Mouse (Mus musculus) G1E (cell line): ENCODE measurements at regions not wholly inside any gene's neighbourhood (a gene's known extent, or its start where the extent isn't known, plus 50 kb on each side); places are given as distances from the start of the nearest gene placed in this dataset.

Source experiments
- CTCF ChIP-seq: IDR thresholded peaks from 2 replicates; pipeline ENCODE4 v1.5.1; 2012; ENCODE audit warnings: low read depth, low read length, inconsistent platforms, mixed read lengths
- GATA1 ChIP-seq: IDR thresholded peaks from 2 replicates; pipeline ENCODE4 v1.6.1; 2012; ENCODE audit warnings: borderline replicate concordance, low read length, inconsistent platforms, mixed read lengths
- GATA2 ChIP-seq: IDR thresholded peaks from 2 replicates; pipeline ENCODE4 v1.6.1; 2012; ENCODE audit warnings: low read depth, low read length, inconsistent platforms, borderline replicate concordance
- POLR2AphosphoS5 ChIP-seq: IDR thresholded peaks from 2 replicates; pipeline ENCODE4 v1.6.1; 2012; ENCODE audit warnings: low read depth, low read length, inconsistent platforms; ENCODE audit not compliant: insufficient replicate concordance
- TAL1 ChIP-seq: conservative IDR thresholded peaks from 2 replicates; pipeline ENCODE4 v1.6.1; 2012; ENCODE audit warnings: low read depth, low read length, inconsistent platforms, mixed read lengths

GRCm38 (mm10) chr11:18249236-18249635 is 295.6 kb upstream of the Etaa1 start:
- no peak for TF ChIP-seq CTCF
- TF ChIP-seq POLR2AphosphoS5 = no peak
- no peak for TF ChIP-seq GATA1
- no peak for TF ChIP-seq TAL1
- no peak for TF ChIP-seq GATA2
